Mouse (Mus musculus): Measurements from ENCODE around the gene Topaz1. TPM values are rescaled to one million over a fixed set of nuclear protein-coding genes. Genes with fewer than 3 reads are reported as not detected.

Topaz1 gene
- polyA plus RNA-seq, 1 experiment from 2014 or later = not detected

DNA sequence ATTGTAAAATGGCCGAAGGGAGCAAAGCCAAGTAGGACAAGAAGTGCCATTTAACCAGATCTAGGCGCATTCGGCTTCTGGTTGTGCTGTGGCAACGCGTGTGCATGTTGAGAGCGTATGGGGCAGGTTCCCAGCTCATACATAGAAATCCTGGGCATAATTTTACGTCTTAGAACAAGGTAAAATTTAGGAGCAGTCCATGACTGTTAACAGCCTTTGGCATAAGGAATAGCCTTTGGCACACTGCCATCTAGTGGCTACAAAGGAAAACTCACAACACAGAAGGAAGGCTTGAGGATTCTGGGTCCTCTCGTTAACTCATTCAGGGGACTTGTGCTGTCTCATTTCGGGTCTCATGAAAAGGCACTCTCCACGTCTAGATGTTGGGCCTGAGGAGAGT is 17.6 kb upstream of the Topaz1 start:
- Histone ChIP-seq H3K4me1 (ENCODE audit: control insufficient read depth in 2 of 2, insufficient read depth in 2 of 2, low read length in 2 of 2) (no peaks in the 10 kb centered on the region; a peak in 1 of 4 replicates), H3K27me3 (ENCODE audit: control insufficient read depth, insufficient read depth, low read length) (peaks cover 33% of the 10 kb centered on the region), H3K4me2 (ENCODE audit: low read length) (no peak overlapping the region), H3K9me3 (ENCODE audit: control insufficient read depth, low read length) (no peaks in the 10 kb centered on the region), H3K9ac (ENCODE audit: low read length) (no peak overlapping the region), H3K4me3 (ENCODE audit: control insufficient read depth in 1 of 2, insufficient read depth in 1 of 2, low read depth in 1 of 2, low read length in 2 of 2) (no peak overlapping the region), H3K36me3 (ENCODE audit: control insufficient read depth, insufficient read depth, low read length) (no peaks in the 10 kb centered on the region), H3K27ac (replicated peaks in 1 of 2; ENCODE audit: control insufficient read depth in 1 of 2, insufficient read depth in 1 of 2, low read depth in 2 of 2, low read length in 2 of 2) (no peak overlapping the region)
- WGBS = 17% methylated on average over 10 of the region's 10 CpGs
- ATAC-seq (ENCODE audit: insufficient number of reproducible peaks, insufficient read depth, low FRiP score, low read depth) = no peak

GRCm38 (mm10) chr9:122732126-122732810 is 14.9 kb upstream of the Topaz1 start:
- no peak overlapping the region for H3K4me3 ChIP-seq (ENCODE audit: control insufficient read depth in 1 of 2, insufficient read depth in 1 of 2, low read depth in 1 of 2, low read length in 2 of 2)
- no peaks in the 10 kb centered on the region for H3K9me3 ChIP-seq (ENCODE audit: control insufficient read depth, low read length)
- H3K9ac ChIP-seq (ENCODE audit: low read length) = no peak overlapping the region
- H3K27ac ChIP-seq (replicated peaks in 1 of 2; ENCODE audit: control insufficient read depth in 1 of 2, insufficient read depth in 1 of 2, low read depth in 2 of 2, low read length in 2 of 2) = no peak overlapping the region
- peak overlapping the region; percentile 27; the same call in 1 of the 2 replicates for H3K4me2 ChIP-seq (ENCODE audit: low read length)
- H3K4me1 ChIP-seq (ENCODE audit: control insufficient read depth in 2 of 2, insufficient read depth in 2 of 2, low read length in 2 of 2) = no peaks in the 10 kb centered on the region; a peak in 1 of 4 replicates
- H3K27me3 ChIP-seq (ENCODE audit: control insufficient read depth, insufficient read depth, low read length) = peaks cover 19% of the 10 kb centered on the region
- WGBS = 39% methylated on average over 8 of the region's 8 CpGs
- no peak for ATAC-seq (ENCODE audit: insufficient number of reproducible peaks, insufficient read depth, low FRiP score, low read depth)
- H3K36me3 ChIP-seq (ENCODE audit: control insufficient read depth, insufficient read depth, low read length) = no peaks in the 10 kb centered on the region

GRCm38 (mm10) chr9:122733222-122733621 is 13.9 kb upstream of the Topaz1 start:
- Histone ChIP-seq H3K4me2 (ENCODE audit: low read length) (peak overlapping the region; percentile 27; the same call in 1 of the 2 replicates), H3K27me3 (ENCODE audit: control insufficient read depth, insufficient read depth, low read length) (peaks cover 19% of the 10 kb centered on the region), H3K27ac (replicated peaks in 1 of 2; ENCODE audit: control insufficient read depth in 1 of 2, insufficient read depth in 1 of 2, low read depth in 2 of 2, low read length in 2 of 2) (no peak overlapping the region), H3K9me3 (ENCODE audit: control insufficient read depth, low read length) (no peaks in the 10 kb centered on the region), H3K9ac (ENCODE audit: low read length) (no peak overlapping the region), H3K4me3 (ENCODE audit: control insufficient read depth in 1 of 2, insufficient read depth in 1 of 2, low read depth in 1 of 2, low read length in 2 of 2) (peak overlapping the region; percentile 1 to 3; a peak in 1 of 4 replicates), H3K36me3 (ENCODE audit: control insufficient read depth, insufficient read depth, low read length) (no peaks in the 10 kb centered on the region), H3K4me1 (ENCODE audit: control insufficient read depth in 2 of 2, insufficient read depth in 2 of 2, low read length in 2 of 2) (no peaks in the 10 kb centered on the region; a peak in 1 of 4 replicates)
- WGBS = 34% methylated on average over 12 of the region's 12 CpGs
- ATAC-seq (ENCODE audit: insufficient number of reproducible peaks, insufficient read depth, low FRiP score, low read depth) = no peak

GRCm38 (mm10) chr9:122734934-122735333 is 12.2 kb upstream of the Topaz1 start:
- Histone ChIP-seq H3K9me3 (ENCODE audit: control insufficient read depth, low read length) (no peaks in the 10 kb centered on the region), H3K4me3 (ENCODE audit: control insufficient read depth in 1 of 2, insufficient read depth in 1 of 2, low read depth in 1 of 2, low read length in 2 of 2) (no peak overlapping the region), H3K4me2 (ENCODE audit: low read length) (no peak overlapping the region), H3K36me3 (ENCODE audit: control insufficient read depth, insufficient read depth, low read length) (no peaks in the 10 kb centered on the region), H3K4me1 (ENCODE audit: control insufficient read depth in 2 of 2, insufficient read depth in 2 of 2, low read length in 2 of 2) (no peaks in the 10 kb centered on the region; a peak in 1 of 4 replicates), H3K9ac (ENCODE audit: low read length) (no peak overlapping the region), H3K27me3 (ENCODE audit: control insufficient read depth, insufficient read depth, low read length) (peaks cover 19% of the 10 kb centered on the region), H3K27ac (replicated peaks in 1 of 2; ENCODE audit: control insufficient read depth in 1 of 2, insufficient read depth in 1 of 2, low read depth in 2 of 2, low read length in 2 of 2) (no peak overlapping the region)
- no peak for ATAC-seq (ENCODE audit: insufficient number of reproducible peaks, insufficient read depth, low FRiP score, low read depth)
- 54% methylated on average over 7 of the region's 7 CpGs for WGBS

GRCm38 (mm10) chr9:122736001-122736400 is 11.1 kb upstream of the Topaz1 start:
- WGBS = 28% methylated on average over 2 of the region's 2 CpGs

GRCm38 (mm10) chr9:122736742-122737141 is 10.4 kb upstream of the Topaz1 start:
- H3K9ac ChIP-seq (ENCODE audit: low read length) = no peak overlapping the region
- H3K4me3 ChIP-seq (ENCODE audit: control insufficient read depth in 1 of 2, insufficient read depth in 1 of 2, low read depth in 1 of 2, low read length in 2 of 2) = no peak overlapping the region
- H3K27me3 ChIP-seq (ENCODE audit: control insufficient read depth, insufficient read depth, low read length) = peaks cover 9% of the 10 kb centered on the region; the same call in 1 of the 2 replicates
- ATAC-seq (ENCODE audit: insufficient number of reproducible peaks, insufficient read depth, low FRiP score, low read depth) = no peak
- H3K27ac ChIP-seq (replicated peaks in 1 of 2; ENCODE audit: control insufficient read depth in 1 of 2, insufficient read depth in 1 of 2, low read depth in 2 of 2, low read length in 2 of 2) = no peak overlapping the region
- H3K4me2 ChIP-seq (ENCODE audit: low read length) = no peak overlapping the region
- WGBS = 22% methylated on average over 4 of the region's 4 CpGs
- no peaks in the 10 kb centered on the region for H3K36me3 ChIP-seq (ENCODE audit: control insufficient read depth, insufficient read depth, low read length)
- no peaks in the 10 kb centered on the region for H3K9me3 ChIP-seq (ENCODE audit: control insufficient read depth, low read length)
- H3K4me1 ChIP-seq (ENCODE audit: control insufficient read depth in 2 of 2, insufficient read depth in 2 of 2, low read length in 2 of 2) = no peaks in the 10 kb centered on the region; a peak in 1 of 4 replicates

More at GRCm38 (mm10) chr9:122736001-122736400, 11.1 kb upstream of the Topaz1 start:
- Histone ChIP-seq H3K9me3 (ENCODE audit: control insufficient read depth, low read length) (no peaks in the 10 kb centered on the region), H3K36me3 (ENCODE audit: control insufficient read depth, insufficient read depth, low read length) (no peaks in the 10 kb centered on the region), H3K9ac (ENCODE audit: low read length) (no peak overlapping the region; the same call in 1 of the 2 replicates), H3K4me3 (ENCODE audit: control insufficient read depth in 1 of 2, insufficient read depth in 1 of 2, low read depth in 1 of 2, low read length in 2 of 2) (no peak overlapping the region), H3K27me3 (ENCODE audit: control insufficient read depth, insufficient read depth, low read length) (peaks cover 9% of the 10 kb centered on the region; the same call in 1 of the 2 replicates), H3K4me2 (ENCODE audit: low read length) (no peak overlapping the region), H3K27ac (replicated peaks in 1 of 2; ENCODE audit: control insufficient read depth in 1 of 2, insufficient read depth in 1 of 2, low read depth in 2 of 2, low read length in 2 of 2) (no peak overlapping the region), H3K4me1 (ENCODE audit: control insufficient read depth in 2 of 2, insufficient read depth in 2 of 2, low read length in 2 of 2) (no peaks in the 10 kb centered on the region; a peak in 1 of 4 replicates)
- no peak for ATAC-seq (ENCODE audit: insufficient number of reproducible peaks, insufficient read depth, low FRiP score, low read depth)

- Histone ChIP-seq H3K27me3 (ENCODE audit: control insufficient read depth, insufficient read depth, low read length) (no peaks in the 10 kb centered on the region), H3K9me3 (ENCODE audit: control insufficient read depth, low read length) (no peaks in the 10 kb centered on the region), H3K9ac (ENCODE audit: low read length) (no peak overlapping the region), H3K36me3 (ENCODE audit: control insufficient read depth, insufficient read depth, low read length) (no peaks in the 10 kb centered on the region), H3K4me1 (ENCODE audit: control insufficient read depth in 2 of 2, insufficient read depth in 2 of 2, low read length in 2 of 2) (no peaks in the 10 kb centered on the region), H3K27ac (replicated peaks in 1 of 2; ENCODE audit: control insufficient read depth in 1 of 2, insufficient read depth in 1 of 2, low read depth in 2 of 2, low read length in 2 of 2) (no peak overlapping the region), H3K4me3 (ENCODE audit: control insufficient read depth in 1 of 2, insufficient read depth in 1 of 2, low read depth in 1 of 2, low read length in 2 of 2) (no peak overlapping the region), H3K4me2 (ENCODE audit: low read length) (no peak overlapping the region)
- 60% methylated on average over 1 of the region's 1 CpGs for whole genome bisulfite sequencing
- ATAC-seq (ENCODE audit: insufficient number of reproducible peaks, insufficient read depth, low FRiP score, low read depth) = no peak
These were observed 1.3 kb upstream of the Topaz1 start for GRCm38 (mm10) chr9:122745879-122746278.

Measured in heart, embryonic 14.5 days (tissue).